Mouse (Mus musculus) intestine, postnatal 0 days (tissue): Measurements from ENCODE around the gene Braf. TPM values are rescaled to one million over a fixed set of nuclear protein-coding genes. Genes with fewer than 3 reads are reported as not detected.
"Not testable (repeated sequence)": the region's sequence is repeated elsewhere in the genome, so short reads cannot be mapped to it uniquely, and the experiment has no call there.

Experiments
- ATAC-seq: fragments of 200-750 bp; cut with Nextera tagmentation; 2 replicates; pipeline ENCODE4 v1.8.0; 2017; ENCODE audit warnings: mild to moderate bottlenecking, moderate TSS enrichment, moderate library complexity
- H3K27ac ChIP-seq: fragments of 300-500 bp; sonication (generic); 2 replicates; pipeline ENCODE4 v1.5.1; 2014; ENCODE audit warnings: mild to moderate bottlenecking, low read depth, low read length, moderate library complexity
- H3K27me3 ChIP-seq: fragments of 300-500 bp; sonication (generic); replicated peaks from 2 replicates; pipeline ENCODE4 v1.6.1; 2014; ENCODE audit warnings: low read length, mixed read lengths; ENCODE audit not compliant: control insufficient read depth, insufficient read depth
- H3K36me3 ChIP-seq: fragments of 300-500 bp; sonication (generic); 2 replicates; pipeline ENCODE4 v1.6.1; 2014; ENCODE audit warnings: mild to moderate bottlenecking, moderate library complexity; ENCODE audit not compliant: control insufficient read depth, insufficient read depth
- H3K4me1 ChIP-seq: fragments of 300-500 bp; sonication (generic); replicated peaks from 2 replicates; pipeline ENCODE4 v1.6.1; 2014; ENCODE audit warnings: antibody characterized with exemption, low read length, mixed read lengths; ENCODE audit not compliant: control insufficient read depth, insufficient read depth
- H3K4me2 ChIP-seq: fragments of 300-500 bp; sonication (generic); replicated peaks from 2 replicates; pipeline ENCODE4 v1.6.1; 2014; ENCODE audit warnings: low read depth, mild to moderate bottlenecking, moderate library complexity
- H3K4me3 ChIP-seq: fragments of 300-500 bp; sonication (generic); 2 replicates; pipeline ENCODE4 v1.5.1; 2014; ENCODE audit warnings: low read depth, low read length
- H3K9ac ChIP-seq: fragments of 300-500 bp; sonication (generic); 2 replicates; pipeline ENCODE4 v1.6.1; 2014; ENCODE audit warnings: mild to moderate bottlenecking, low read depth, low read length
- H3K9me3 ChIP-seq: fragments of 300-500 bp; sonication (generic); 2 replicates; pipeline ENCODE4 v1.6.1; 2016; ENCODE audit warnings: mixed run types; ENCODE audit not compliant: control insufficient read depth
- CTCF ChIP-seq: sonication (generic); IDR thresholded peaks from 2 replicates; pipeline ENCODE4 v1.5.1; 2016; ENCODE audit warnings: low read depth, mild to moderate bottlenecking, control low read depth, antibody characterized with exemption, moderate library complexity
- WGBS: fragments of 180-500 bp; shearing (Covaris S2); extraction: QIAGEN DNeasy Blood & Tissue Kit; methylation state at CpG from one replicate; pipeline ENCODE4 v1.1.7; 2014; 5-methylcytosine and 5-hydroxymethylcytosine counted together
- polyA plus RNA-seq: library from polyadenylated mRNA; unstranded; fragments of >200 nt; fragmentation: Nextera tagmentation; extraction: Ambion mirVana; gene quantifications from 2 replicates; pipeline ENCODE4 v1.2.1, GENCODE M21; 2015

Braf gene
- polyA plus RNA-seq = 4.3 and 4.9 TPM in 2 replicates

- peak; percentile 42 for TF ChIP-seq CTCF
- peak within 1 kb of the TSS; percentile 93 for H3K4me2 ChIP-seq
- H3K27ac ChIP-seq = peak within 1 kb of the TSS; percentile 95
- H3K36me3 ChIP-seq = no peaks in the 10 kb centered on the region
- H3K9me3 ChIP-seq = no peaks in the 10 kb centered on the region
- under 1% methylated on average over 52 of the region's 101 CpGs for WGBS
- ATAC-seq = peak; percentile 93
- peak within 1 kb of the TSS; percentile 95 for H3K4me3 ChIP-seq
- H3K9ac ChIP-seq = peak within 1 kb of the TSS; percentile 95
- H3K27me3 ChIP-seq = no peaks in the 10 kb centered on the region
- no peaks in the 10 kb centered on the region for H3K4me1 ChIP-seq
Measured at GRCm38 (mm10) chr6:39724866-39725711, at the start of gene Braf. TSS of gene Braf (minus strand) at chr6:39725463.

- TF ChIP-seq CTCF = no peak
- Histone ChIP-seq H3K9me3 (no peaks in the 10 kb centered on the region), H3K36me3 (no peaks in the 10 kb centered on the region), H3K4me3 (no peak overlapping the region), H3K4me2 (no peak overlapping the region), H3K9ac (no peak overlapping the region), H3K27me3 (no peaks in the 10 kb centered on the region), H3K27ac (no peak overlapping the region), H3K4me1 (0 out of 2 replicates have a peak, but pooled peaks cover 2% of the 10 kb centered on the region)
- no peak for ATAC-seq
- 52% methylated on average over 9 of the region's 9 CpGs for WGBS
Measured at GRCm38 (mm10) chr6:39775029-39775428, 49.8 kb upstream of the Braf start.

- Histone ChIP-seq H3K9ac (no peak overlapping the region), H3K27me3 (no peaks in the 10 kb centered on the region), H3K4me2 (no peak overlapping the region), H3K36me3 (no peaks in the 10 kb centered on the region), H3K27ac (no peak overlapping the region), H3K4me1 (no peaks in the 10 kb centered on the region), H3K9me3 (no peaks in the 10 kb centered on the region), H3K4me3 (no peak overlapping the region)
- peak; percentile 68 for ATAC-seq
- WGBS = 83% methylated on average over 2 of the region's 2 CpGs
- TF ChIP-seq CTCF = no peak
Measured at GRCm38 (mm10) chr6:39757229-39757628, 32.0 kb upstream of the Braf start.

GRCm38 (mm10) chr6:39749881-39750280 is 24.6 kb upstream of the Braf start:
- H3K9me3 ChIP-seq = no peaks in the 10 kb centered on the region
- TF ChIP-seq CTCF = no peak
- no peak overlapping the region for H3K4me2 ChIP-seq
- 38% methylated on average over 6 of the region's 6 CpGs for WGBS
- no peaks in the 10 kb centered on the region for H3K27me3 ChIP-seq
- H3K4me1 ChIP-seq = no peaks in the 10 kb centered on the region
- no peak overlapping the region for H3K4me3 ChIP-seq
- no peak overlapping the region for H3K9ac ChIP-seq
- H3K27ac ChIP-seq = no peak overlapping the region
- no peaks in the 10 kb centered on the region for H3K36me3 ChIP-seq
- no peak for ATAC-seq

GRCm38 (mm10) chr6:39747094-39747493 is 21.8 kb upstream of the Braf start:
- Histone ChIP-seq H3K27ac (no peak overlapping the region), H3K27me3 (no peaks in the 10 kb centered on the region), H3K9me3 (no peaks in the 10 kb centered on the region), H3K4me1 (no peaks in the 10 kb centered on the region), H3K36me3 (no peaks in the 10 kb centered on the region), H3K4me2 (no peak overlapping the region), H3K4me3 (no peak overlapping the region), H3K9ac (no peak overlapping the region)
- no peak for TF ChIP-seq CTCF
- ATAC-seq = no peak
- WGBS = 46% methylated on average over 1 of the region's 1 CpGs

- no peaks in the 10 kb centered on the region for H3K27me3 ChIP-seq
- H3K4me1 ChIP-seq = no peaks in the 10 kb centered on the region
- no peak overlapping the region for H3K4me2 ChIP-seq
- no peak overlapping the region for H3K4me3 ChIP-seq
- no peak for TF ChIP-seq CTCF
- no peaks in the 10 kb centered on the region for H3K36me3 ChIP-seq
- no peak for ATAC-seq
- no peaks in the 10 kb centered on the region for H3K9me3 ChIP-seq
- H3K27ac ChIP-seq = no peak overlapping the region
- 83% methylated on average over 1 of the region's 1 CpGs for WGBS
- H3K9ac ChIP-seq = no peak overlapping the region
Measured at GRCm38 (mm10) chr6:39745456-39745855, 20.2 kb upstream of the Braf start.

GRCm38 (mm10) chr6:39739698-39740097 is 14.4 kb upstream of the Braf start:
- H3K4me1 ChIP-seq, H3K4me3 ChIP-seq, H3K27me3 ChIP-seq, H3K4me2 ChIP-seq, H3K9me3 ChIP-seq, H3K36me3 ChIP-seq, H3K9ac ChIP-seq, H3K27ac ChIP-seq, ATAC-seq: not testable (repeated sequence)
- whole genome bisulfite sequencing = 92% methylated on average over 9 of the region's 9 CpGs
